Mouse (Mus musculus): ENCODE measurements around the gene Bag5.

DNA sequence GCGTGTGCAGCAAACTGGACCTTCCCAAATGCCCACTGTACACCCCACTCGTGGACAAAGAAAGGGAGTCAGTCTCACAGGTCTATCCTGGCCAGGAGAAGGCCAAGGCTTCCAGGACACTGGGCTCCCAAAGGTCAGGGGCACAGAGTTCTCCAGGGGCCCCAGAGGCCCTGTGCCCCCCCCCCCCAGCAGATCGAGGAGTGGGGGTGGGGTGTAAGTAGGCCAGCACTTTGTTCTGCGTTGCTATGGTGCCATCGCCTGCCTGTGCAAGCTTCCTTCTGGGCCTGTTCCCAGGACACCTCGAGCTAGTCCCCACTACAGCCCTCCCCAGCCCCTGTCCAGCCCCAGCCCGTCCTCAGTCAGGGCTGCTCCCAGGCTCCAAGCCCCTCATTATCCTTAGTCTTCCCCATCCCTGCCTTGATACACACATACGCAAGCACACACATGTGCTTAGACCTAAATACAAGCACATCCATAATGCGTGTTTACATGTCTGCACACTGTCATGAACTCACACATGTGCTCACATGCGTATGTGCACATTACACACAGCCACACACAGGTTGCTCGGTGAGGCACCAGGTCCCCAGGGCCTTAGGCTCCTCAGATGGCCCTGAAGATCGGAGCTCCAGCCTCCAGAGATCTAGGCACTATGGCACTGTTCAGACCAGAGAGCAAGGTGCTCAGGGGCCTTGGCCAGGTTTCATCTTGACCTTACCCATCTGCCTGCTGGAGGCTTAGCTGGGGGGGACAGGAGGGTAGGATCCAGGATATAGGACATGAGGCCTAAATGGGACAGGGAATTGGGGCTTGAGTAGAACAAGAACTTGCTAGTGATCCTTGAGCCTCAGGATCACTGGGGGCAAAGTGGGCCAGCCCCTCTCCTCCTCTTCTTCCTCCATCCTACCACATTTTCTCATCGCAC lies 17.9 kb downstream of the Bag5 start:
- no peak for TF ChIP-seq CTCF (conservative IDR thresholded peaks at IDR 0.05; ENCODE audit: insufficient read depth, insufficient read length, low read depth, low read length)
- TF ChIP-seq POLR2A (IDR thresholded peaks at IDR 0.05; ENCODE audit: low read depth, low read length) = no peak
